Mouse (Mus musculus) retina, postnatal 7 days (tissue): ENCODE measurements around the gene Snip1.
A peak's percentile ranks its signal among the peaks of the same experiment; 100 is the strongest.

Experiments
- DNase-seq: peaks from one replicate; pipeline ENCODE4 v3.0.0-alpha.2; 2012; ENCODE audit warnings: low read depth, low spot score

Snip1 gene

GRCm38 (mm10) chr4:125066490-125067370 is at the start of gene Snip1:
Snip1 (plus strand) TSS chr4:125066672.
- peak; percentile 91 for DNase-seq

DNA sequence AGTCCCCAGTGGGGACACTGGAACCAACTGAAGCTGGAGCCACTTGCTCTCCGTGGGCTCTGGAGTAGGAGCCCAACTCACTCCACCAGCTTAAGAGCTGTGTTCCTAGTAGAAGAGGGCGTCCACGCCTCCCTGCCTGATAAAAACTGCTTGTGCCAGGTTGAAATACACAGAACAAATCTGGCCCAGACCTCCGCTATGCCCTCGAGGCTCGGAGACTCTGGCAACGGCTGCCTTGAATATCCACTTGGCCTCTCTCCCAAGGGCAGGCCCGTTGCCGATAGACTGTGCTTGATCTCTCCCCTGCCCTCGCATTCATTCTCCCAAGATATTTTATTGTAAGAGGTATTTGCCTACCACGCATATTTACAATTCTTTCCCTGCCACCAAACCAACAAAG is 49.0 kb upstream of the Snip1 start:
- no peak for DNase-seq

GRCm38 (mm10) chr4:125020780-125021538 is 45.5 kb upstream of the Snip1 start:
- no peak for DNase-seq

GRCm38 (mm10) chr4:125029891-125030614 is 36.4 kb upstream of the Snip1 start:
- DNase-seq: peak; percentile 91

DNA sequence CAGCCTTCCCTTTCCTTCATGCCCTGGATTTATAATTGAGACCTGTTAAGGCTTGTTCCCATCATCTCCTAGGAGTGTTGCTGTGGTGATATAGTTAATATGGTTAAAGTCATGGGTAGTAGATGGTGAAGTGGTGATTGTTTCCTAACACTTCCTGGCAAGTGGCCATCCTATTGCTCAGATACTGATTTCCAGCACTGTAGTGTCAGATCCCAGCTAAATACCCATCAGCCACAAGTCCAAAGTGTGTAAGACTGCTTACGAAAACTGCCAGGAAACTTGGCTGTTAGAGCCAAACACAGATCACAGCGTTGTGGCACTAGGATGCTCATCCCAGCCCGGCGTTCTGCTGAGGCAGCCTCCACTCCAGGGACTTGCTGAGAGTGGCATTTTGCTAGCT is 32.1 kb upstream of the Snip1 start:
- no peak for DNase-seq

DNA sequence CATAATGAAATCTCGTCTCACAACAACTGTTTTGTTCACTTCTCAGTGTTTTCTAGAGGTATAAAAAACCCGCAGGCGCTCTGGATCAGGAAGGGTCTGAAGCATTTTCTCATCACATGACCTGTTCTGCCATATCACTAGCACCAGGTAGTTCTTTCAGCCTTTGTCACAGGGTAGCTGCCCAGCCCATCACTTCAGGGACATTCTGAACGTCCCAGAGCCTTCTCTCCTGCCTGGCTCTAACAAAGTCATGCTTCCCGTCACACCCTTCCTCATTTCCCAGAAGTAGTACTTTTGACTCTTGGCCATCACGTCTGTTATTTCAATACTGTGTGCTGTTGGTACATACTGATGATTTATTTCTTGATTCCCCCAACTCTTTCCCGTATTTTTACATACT is 22.0 kb upstream of the Snip1 start:
- no peak for DNase-seq

GRCm38 (mm10) chr4:125055385-125055784 is 11.1 kb upstream of the Snip1 start:
- no peak for DNase-seq

DNA sequence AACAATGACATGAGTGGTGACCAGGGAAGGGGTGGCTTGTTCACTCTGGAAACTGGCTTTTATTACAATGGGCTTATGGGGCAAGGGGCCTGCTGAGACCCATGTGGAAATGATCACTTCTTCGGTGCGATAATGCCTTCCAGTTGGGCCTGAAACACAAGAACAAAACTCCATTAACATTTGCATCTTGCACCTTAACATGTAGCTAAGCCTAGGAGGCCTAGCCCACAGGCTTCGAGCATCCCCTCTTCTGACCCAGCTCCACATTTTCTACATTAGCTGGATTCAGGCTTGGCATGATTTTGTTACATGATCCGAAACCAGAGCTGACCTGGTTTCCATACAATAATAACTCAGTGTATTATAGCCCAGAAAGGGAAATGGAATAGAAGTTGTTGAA is 10.0 kb upstream of the Snip1 start:
- DNase-seq: no peak

- DNase-seq: no peak
These were observed 9.2 kb upstream of the Snip1 start for GRCm38 (mm10) chr4:125057273-125057672.

GRCm38 (mm10) chr4:125058033-125058432 is 8.4 kb upstream of the Snip1 start:
- no peak for DNase-seq

DNA sequence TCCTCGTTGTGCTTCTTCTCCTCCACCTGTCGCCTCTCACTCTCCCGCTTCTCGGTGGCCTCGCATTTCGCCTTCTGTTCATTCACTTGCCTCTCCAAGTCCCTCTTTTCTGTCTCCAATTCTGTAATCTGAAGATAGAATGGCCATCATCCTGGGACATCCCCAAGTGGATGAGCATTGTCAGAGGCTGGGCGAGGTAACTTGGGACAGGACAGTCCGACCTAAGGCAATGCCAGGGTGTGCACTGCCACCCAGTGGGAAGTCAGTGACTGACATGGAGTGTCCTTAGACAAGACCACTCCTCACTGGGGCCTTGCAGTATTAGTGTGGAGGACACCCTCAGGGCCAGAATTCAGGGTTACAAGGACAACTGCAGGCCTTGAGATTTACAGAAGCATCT is 7.4 kb upstream of the Snip1 start:
- DNase-seq: peak; percentile 67

- DNase-seq: no peak
These were observed 2.6 kb upstream of the Snip1 start for GRCm38 (mm10) chr4:125063829-125064228.

DNA sequence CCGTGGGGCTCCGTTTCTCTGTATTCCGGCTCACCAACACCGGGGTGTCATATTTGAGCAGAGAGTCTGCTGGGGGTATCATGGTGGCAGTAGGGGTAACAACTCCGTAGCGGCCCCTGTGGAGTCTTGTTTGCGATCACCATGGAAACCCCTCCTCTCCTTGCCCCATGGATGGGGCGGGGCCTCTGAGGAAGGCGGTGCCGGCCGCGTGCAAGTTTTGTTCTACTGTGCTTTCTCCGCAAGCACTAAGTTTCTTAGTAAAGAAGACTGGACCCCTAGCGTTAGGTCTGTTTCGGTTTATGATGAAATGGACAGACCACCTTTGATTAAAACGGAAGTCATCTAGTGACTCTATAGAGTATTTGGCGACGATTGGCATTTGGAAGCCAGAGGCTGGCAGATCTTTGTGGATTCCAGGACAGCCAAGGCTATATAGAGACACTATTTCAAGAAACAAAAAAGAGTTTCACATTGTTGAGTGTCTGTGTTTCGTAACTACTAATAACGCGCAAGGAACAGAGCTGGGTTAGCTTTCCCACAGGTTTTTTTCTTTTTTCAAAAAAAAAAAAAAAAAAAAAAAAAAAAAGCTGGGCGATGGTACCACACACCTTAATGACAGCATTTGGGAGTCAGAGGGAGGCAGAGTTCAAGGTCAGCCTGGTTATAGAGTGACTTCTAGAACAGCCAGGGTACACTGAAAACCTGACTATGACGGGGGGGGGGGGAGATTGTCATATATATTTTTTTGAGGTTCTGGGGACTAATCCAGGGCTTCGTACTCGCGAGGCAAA is 760 bp upstream of the Snip1 start, which contains the start of gene Dnali1:
Gene Dnali1 (minus strand): TSS at position 187 of the 791 bp plus-strand sequence.
- no peak for DNase-seq

GRCm38 (mm10) chr4:125077700-125078099 is 11.2 kb downstream of the Snip1 start:
- no peak for DNase-seq

DNA sequence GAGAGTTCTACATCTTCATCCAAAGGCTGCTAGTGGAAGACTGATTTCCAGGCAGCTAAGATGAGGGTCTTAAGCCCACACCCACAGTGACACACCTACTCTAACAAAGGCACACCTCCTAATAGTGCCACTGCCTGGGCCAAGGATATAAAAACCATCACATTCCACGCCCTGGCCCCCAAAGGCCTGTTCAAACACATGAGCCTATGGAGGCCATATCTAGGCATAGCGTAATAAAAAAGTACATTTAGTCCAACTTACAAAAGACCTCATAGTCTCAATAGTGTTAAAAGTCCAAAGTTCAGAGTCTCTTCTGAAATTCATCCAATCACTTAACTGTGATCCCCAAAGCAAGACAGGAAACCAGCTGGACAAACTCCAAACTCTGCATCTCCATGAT is 12.2 kb downstream of the Snip1 start:
- no peak for DNase-seq

DNA sequence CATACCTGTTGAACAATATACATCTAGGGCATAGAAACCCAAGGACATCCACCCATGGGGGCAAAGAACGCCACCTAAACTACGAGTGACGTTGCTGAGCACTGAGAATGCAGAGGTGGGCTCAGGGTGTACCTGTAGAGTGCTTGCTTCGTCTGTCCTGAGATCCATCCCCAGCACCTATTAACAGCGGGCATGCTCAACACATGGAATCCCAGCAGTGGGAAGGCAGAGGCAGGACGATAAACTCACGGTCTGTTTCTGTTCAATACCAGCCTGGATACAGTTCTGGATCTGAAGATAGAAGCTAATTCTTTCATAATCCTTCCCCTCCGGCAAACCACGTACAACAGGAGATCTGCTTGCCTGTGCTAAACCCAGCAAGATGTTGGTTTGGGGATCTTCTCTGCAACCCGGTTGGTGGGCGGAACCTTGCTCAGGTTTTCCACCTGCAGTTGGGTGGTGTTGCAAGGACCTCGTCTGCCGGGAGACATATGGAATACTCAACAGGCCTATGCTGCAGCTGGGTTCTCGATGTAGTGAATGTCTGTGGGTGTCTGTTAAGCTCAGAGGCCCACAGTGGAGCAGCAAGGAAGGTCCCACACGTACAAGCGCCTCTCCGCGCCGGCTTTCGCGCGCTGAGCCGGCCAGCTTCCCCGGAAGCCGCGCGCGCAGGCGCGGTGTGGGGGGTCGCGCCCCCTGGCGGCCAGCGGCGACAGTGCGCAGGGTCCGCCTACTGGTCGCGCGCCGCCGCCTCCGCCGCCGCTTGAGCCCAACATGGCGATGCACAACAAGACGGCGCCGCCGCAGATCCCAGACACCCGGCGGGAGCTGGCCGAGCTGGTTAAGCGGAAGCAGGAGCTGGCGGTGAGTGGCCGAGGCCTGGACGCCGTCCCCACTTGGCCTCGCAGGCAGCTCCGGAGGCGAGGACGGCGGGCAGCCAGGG is 18.2 kb downstream of the Snip1 start, which contains the start of gene Meaf6:
Gene Meaf6 (plus strand): TSS at position 732 of the 943 bp plus-strand sequence.
- peak; percentile 86 for DNase-seq

GRCm38 (mm10) chr4:125085346-125085841 is 18.9 kb downstream of the Snip1 start:
- no peak for DNase-seq

DNA sequence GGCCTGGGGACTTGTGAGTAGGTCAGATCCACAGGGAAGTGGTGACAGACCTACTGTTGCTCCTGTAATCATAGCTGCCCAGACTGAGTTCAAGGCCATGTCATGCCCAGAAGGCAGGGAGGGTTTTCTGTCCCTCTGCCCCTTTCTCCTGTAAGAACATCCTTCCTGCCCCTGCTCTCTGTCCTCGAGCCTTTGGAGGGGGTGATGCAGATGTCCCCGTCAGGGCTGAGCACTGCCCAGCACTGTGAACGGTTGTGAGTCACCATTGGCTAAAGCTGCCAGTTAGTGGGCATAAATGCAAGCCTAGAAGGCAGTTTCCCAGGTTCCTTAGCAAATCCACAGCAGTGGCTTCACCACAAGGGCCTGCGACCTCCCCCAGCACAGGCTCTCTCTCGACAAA is 26.6 kb downstream of the Snip1 start:
- DNase-seq: no peak

DNA sequence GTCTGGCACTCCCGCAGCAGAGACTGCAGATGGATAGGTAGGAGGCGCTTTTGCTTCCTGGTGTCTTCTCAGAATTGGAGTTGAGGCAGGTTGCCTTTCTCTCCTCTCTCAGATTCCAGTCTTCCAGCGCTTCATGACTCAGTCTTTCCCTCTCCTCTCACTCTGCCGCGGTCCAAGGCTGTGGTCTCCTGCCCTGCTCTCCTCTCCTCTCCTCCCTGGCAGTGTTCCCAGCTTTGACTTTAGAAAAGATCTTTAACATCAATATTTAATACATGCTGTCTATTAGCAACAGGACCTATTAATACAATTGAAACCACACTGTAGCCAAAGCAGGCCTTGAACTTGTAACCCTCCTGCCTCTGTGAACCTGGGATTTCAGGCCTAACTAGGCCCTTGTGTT is 29.6 kb downstream of the Snip1 start:
- DNase-seq: no peak

DNA sequence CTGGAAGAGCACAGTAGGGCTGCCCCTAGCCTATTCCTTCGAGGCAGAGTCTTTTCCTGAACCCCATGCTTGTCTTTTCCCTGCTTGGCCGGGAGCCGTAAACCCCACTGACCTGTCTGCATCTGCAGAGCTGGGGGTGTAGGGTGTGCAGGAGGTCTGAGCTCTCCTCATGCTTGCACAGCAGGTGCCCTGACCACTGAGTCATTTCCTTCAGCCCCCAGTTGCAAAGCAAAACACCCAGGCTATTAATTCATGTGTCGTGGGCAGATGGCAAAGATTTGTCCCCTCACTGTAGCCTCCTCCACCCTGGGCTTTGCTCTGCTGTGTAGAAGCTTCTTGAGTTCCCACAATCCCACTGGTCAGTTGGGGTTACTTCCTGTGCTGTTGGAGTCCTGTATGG is 30.9 kb downstream of the Snip1 start:
- DNase-seq: no peak
